ENCODE assay signal across 15 mouse cellular contexts in genomic region chr15:13175978-13176377, GRCm38 (mm10). TPM values are rescaled to one million over a fixed set of nuclear protein-coding genes. Genes with fewer than 3 reads are reported as not detected.
DNase-seq lines count a peak whose midpoint lies in the region; ATAC-seq and TF ChIP-seq lines count a peak whose summit lies in the region.
"Had no signal": no experiment of that assay in that cellular context is flagged by ENCODE, and none has a peak within 500 bp of the region (broad histone marks: within the 10 kb centered on the region; RNA-seq: fewer than 3 reads in every experiment).

No protein-coding gene starts in this region.

- H3K4me1 ChIP-seq in ES-E14 (ENCODE audit: control insufficient read depth in 2 of 2, insufficient read depth in 2 of 2, low read length in 2 of 2, poor library complexity in 1 of 2), result peaks cover 2 to 4% of the 10 kb centered on the region in 2 experiments; a peak in 1 of 4 replicates
- 0 out of 2 replicates have a peak, but pooled peaks cover 3% of the 10 kb centered on the region for H3K4me1 ChIP-seq in hindbrain, postnatal 0 days (ENCODE audit: insufficient read depth, low read length)

- H3K4me3 ChIP-seq in ES-E14 (ENCODE audit: insufficient read depth in 1 of 2, low read depth in 1 of 2, low read length in 2 of 2, poor library complexity in 1 of 2, severe bottlenecking in 1 of 2), result no peak overlapping the region
- no peak overlapping the region for H3K4me3 ChIP-seq in hindbrain, postnatal 0 days (ENCODE audit: low read length)
- H3K4me3 ChIP-seq: gastrocnemius, adult 2 months; heart, embryonic 15.5 days had no signal

- WGBS in hindbrain, postnatal 0 days, result 32% methylated on average over 9 of the region's 9 CpGs

- H3K9me3 ChIP-seq in ES-E14 (ENCODE audit: control insufficient read depth, insufficient read depth, low read depth, low read length), result no peaks in the 10 kb centered on the region
- no peaks in the 10 kb centered on the region for H3K9me3 ChIP-seq in hindbrain, postnatal 0 days (ENCODE audit: low read length)
- H3K9me3 ChIP-seq: heart, embryonic 15.5 days had no signal

- no peaks in the 10 kb centered on the region for H3K36me3 ChIP-seq in ES-E14 (ENCODE audit: control insufficient read depth, insufficient read depth, low read length, poor library complexity, severe bottlenecking)
- no peaks in the 10 kb centered on the region for H3K36me3 ChIP-seq in hindbrain, postnatal 0 days (ENCODE audit: insufficient read depth, low read length)
- H3K36me3 ChIP-seq: heart, embryonic 15.5 days had no signal

- H3K27ac ChIP-seq in ES-E14 (ENCODE audit: insufficient read depth, low read depth, low read length, poor library complexity, severe bottlenecking), result no peak overlapping the region
- H3K27ac ChIP-seq in hindbrain, postnatal 0 days, result no peak overlapping the region
- H3K27ac ChIP-seq: gastrocnemius, adult 2 months; heart, embryonic 15.5 days had no signal

- no peak overlapping the region for H3K9ac ChIP-seq in ES-E14 (ENCODE audit: insufficient read depth, low read depth, low read length, poor library complexity, severe bottlenecking)
- no peak overlapping the region for H3K9ac ChIP-seq in hindbrain, postnatal 0 days (replicated peaks; ENCODE audit: low read length)
- H3K9ac ChIP-seq: heart, embryonic 15.5 days; liver, postnatal 0 days had no signal

- DNase-seq in adrenal gland, postnatal 10 days, result peak; percentile 29
- no peak for DNase-seq in adrenal gland, adult 2 months
- peak; percentile 35 for DNase-seq in kidney, postnatal 10 days
- no peak for DNase-seq in kidney, postnatal 25 days
- peak; percentile 19 for DNase-seq in ES-E14 (ENCODE audit: low read depth, low spot score)
- DNase-seq in hindbrain, postnatal 0 days (ENCODE audit: low spot score), result peak; percentile 67
- no peak for DNase-seq in lung, adult 18-20 months
- no peak for DNase-seq in Muller cell, postnatal 12 days (ENCODE audit: inconsistent ontology term)
- DNase-seq: cerebellum, adult 9-11 months; gastrocnemius, adult 2 months; kidney, adult 2 months; liver, postnatal 0 days; right cerebral cortex, postnatal 4 days had no signal

- TF ChIP-seq CTCF in hindbrain, postnatal 0 days (IDR thresholded peaks at IDR 0.05; ENCODE audit: low read depth), result peak; percentile 56

- no peak overlapping the region for H3K4me2 ChIP-seq in hindbrain, postnatal 0 days (ENCODE audit: low read depth, low read length)
- H3K4me2 ChIP-seq: heart, embryonic 15.5 days had no signal

- no peaks in the 10 kb centered on the region for H3K27me3 ChIP-seq in hindbrain, postnatal 0 days (ENCODE audit: insufficient read depth, low read length)

- in situ Hi-C loops in ES-E14 (cut with MboI; ENCODE audit: low sequenced_read_pairs in 2 of 2, unreplicated experiment in 2 of 2), result no loop called here

- no peak for ATAC-seq in hindbrain, postnatal 0 days
- ATAC-seq: liver, postnatal 0 days had no signal

TF ChIP-seq in ES-E14, 5 proteins besides CTCF, POLR2A, EP300 and RAD21:
- TF ChIP-seq ZC3H11A (IDR thresholded peaks at IDR 0.05; ENCODE audit: borderline replicate concordance, low read depth, low read length), result no peak
- TF ChIP-seq HCFC1 (IDR thresholded peaks at IDR 0.05; ENCODE audit: borderline replicate concordance, insufficient read depth, low read length), result no peak
- no peak for TF ChIP-seq CHD2 (IDR thresholded peaks at IDR 0.05; ENCODE audit: low read depth, low read length)
- no peak for TF ChIP-seq ZNF384 (IDR thresholded peaks at IDR 0.05; ENCODE audit: low read depth, low read length)
- TF ChIP-seq MAFK (IDR thresholded peaks at IDR 0.05; ENCODE audit: insufficient read depth, low read depth, low read length), result no peak

RNA-seq across cellular contexts. Expression of gene Cdh6, which starts 2.5 kb away (rescaled TPM):
- 10 to 100 TPM; 14.5 to 21.4 TPM for total RNA-seq in adrenal gland, postnatal 10 days (2021)
- 10 to 100 TPM; 15.5 to 15.7 TPM for total RNA-seq in adrenal gland, adult 2 months (2021)
- 0.50 and 1.4 TPM in 2 replicates for polyA plus RNA-seq in adrenal gland, adult 2 months (2012; rRNA removed)
- total RNA-seq in ES-E14 (2012; rRNA removed), result 0.21 and 1.6 TPM in 2 replicates
- 13.8 and 14.3 TPM in 2 replicates for total RNA-seq in hindbrain, postnatal 0 days (2014; rRNA removed)
- 15.5 TPM in 2 replicates for polyA plus RNA-seq in hindbrain, postnatal 0 days (2015; fragmentation: Nextera tagmentation; extraction: Ambion mirVana)
- total RNA-seq: megakaryocyte-erythroid progenitor cell, adult 5-6 weeks had no signal

Comparison
In these comparisons a context has a peak if more than half of its experiments do, and no peak if none do; other contexts are left out.
1. DNase-seq: peak in adrenal gland, postnatal 10 days (single experiment), kidney, postnatal 10 days (single experiment), ES-E14 (single experiment) and hindbrain, postnatal 0 days (single experiment); none in adrenal gland, adult 2 months (single experiment), kidney, postnatal 25 days (0 of 2), lung, adult 18-20 months (0 of 2) and Muller cell, postnatal 12 days (single experiment).